Mouse (Mus musculus) heart, postnatal 0 days (tissue): ENCODE data around the gene Sephs2.

Source experiments
- CTCF ChIP-seq: IDR thresholded peaks from 2 replicates; pipeline ENCODE4 v1.5.1; 2016; ENCODE audit warnings: antibody characterized with exemption, control low read depth, low read depth
- EP300 ChIP-seq: IDR thresholded peaks from 2 replicates; pipeline ENCODE4 v1.6.1; 2016; ENCODE audit warnings: antibody characterized with exemption, low read depth

DNA sequence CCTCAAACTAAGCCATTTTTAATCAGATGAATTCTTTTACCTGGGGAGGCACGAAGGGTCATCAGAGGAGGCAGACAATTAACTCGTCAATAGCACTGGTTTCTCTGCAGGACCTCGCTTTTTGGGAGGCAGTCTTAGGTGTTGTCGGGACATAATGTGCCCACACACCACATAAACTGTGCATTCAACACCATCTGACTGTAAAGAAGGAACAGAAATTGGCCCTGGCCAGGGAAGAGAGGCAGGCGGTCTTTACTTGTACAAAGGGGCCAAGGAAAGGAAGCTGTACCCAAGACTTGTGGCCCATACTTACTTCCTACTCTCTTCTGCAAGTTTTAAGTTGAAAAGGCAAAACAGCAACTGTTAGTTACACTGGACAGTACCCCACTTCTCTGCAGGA lies 17.3 kb downstream of the Sephs2 start:
- TF ChIP-seq CTCF, result no peak
- TF ChIP-seq EP300, result no peak
